Mouse (Mus musculus): ENCODE measurements around the gene Olfr1474.
"Not testable (repeated sequence)": the region's sequence is repeated elsewhere in the genome, so short reads cannot be mapped to it uniquely, and the experiment has no call there.

Gene Olfr1474

DNA sequence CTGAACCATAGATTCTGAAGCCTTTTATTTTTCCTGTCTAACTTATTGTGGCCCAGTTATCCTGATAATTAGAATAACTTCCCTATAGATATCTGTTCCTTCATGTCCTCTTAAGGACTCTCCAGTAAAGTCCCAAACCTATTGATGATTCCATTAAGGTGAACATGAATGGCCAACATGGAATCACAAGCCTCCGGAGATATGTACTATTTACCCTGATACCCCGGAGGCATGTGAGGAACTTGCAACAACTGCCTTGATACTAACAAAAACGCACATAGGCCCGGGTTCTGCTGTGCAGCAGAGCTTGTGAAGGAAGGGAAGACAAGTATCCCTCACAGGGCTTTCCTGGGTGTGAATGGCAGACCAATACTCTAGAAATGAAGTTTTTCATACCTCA is at the start of gene Olfr1474:
Olfr1474 (plus strand) TSS at position 301 of the 400 bp plus-strand sequence.
- not testable (repeated sequence) for DNase-seq (ENCODE audit: inconsistent age in 2 of 2, low spot score in 1 of 2)

DNA sequence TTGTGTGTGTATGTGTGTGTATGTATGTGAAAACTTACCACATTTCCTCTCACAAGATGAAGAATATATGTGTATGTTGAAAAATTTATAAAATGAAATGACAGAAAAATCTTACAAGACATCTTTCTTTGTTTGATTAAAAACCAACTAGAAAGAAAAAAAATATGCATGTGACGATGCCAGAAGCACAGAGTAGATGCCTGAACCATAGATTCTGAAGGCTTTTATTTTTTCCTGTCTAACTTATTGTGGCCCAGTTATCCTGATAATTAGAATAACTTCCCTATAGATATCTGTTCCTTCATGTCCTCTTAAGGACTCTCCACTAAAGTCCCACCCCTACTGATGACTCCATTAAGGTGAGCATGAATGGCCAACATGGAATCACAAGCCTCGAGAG is 26.3 kb upstream of the Olfr1474 start, which contains the start of gene Olfr1471:
Olfr1471 (plus strand) TSS at position 301 of the 400 bp plus-strand sequence.
- DNase-seq (ENCODE audit: inconsistent age in 2 of 2, low spot score in 1 of 2), result not testable (repeated sequence)

GRCm38 (mm10) chr19:13455986-13456385 is 13.4 kb upstream of the Olfr1474 start, which contains the start of gene Olfr1472:
TSS of gene Olfr1472 (minus strand) at chr19:13456086.
- DNase-seq (ENCODE audit: inconsistent age in 2 of 2, low spot score in 1 of 2), result no peak

GRCm38 (mm10) chr19:13480096-13480495 is 10.7 kb downstream of the Olfr1474 start, which contains the start of gene Olfr1475:
TSS of gene Olfr1475 (minus strand) at chr19:13480196.
- no peak for DNase-seq (ENCODE audit: inconsistent age in 2 of 2, low spot score in 1 of 2)

GRCm38 (mm10) chr19:13500246-13500645 is 30.9 kb downstream of the Olfr1474 start, which contains the start of gene Olfr1477:
TSS of gene Olfr1477 (plus strand) at chr19:13500546.
- DNase-seq (ENCODE audit: inconsistent age in 2 of 2, low spot score in 1 of 2), result no peak
